ENCODE assay signal across 8 mouse cellular contexts in genomic region chr12:78919079-78919712, GRCm38 (mm10). TPM values are rescaled to one million over a fixed set of nuclear protein-coding genes. Genes with fewer than 3 reads are reported as not detected.
A peak's percentile ranks its signal among the peaks of the same experiment; 100 is the strongest.
DNase-seq lines count a peak whose midpoint lies in the region; ATAC-seq lines count a peak whose summit lies in the region.

No protein-coding gene starts in this region.

- no peak overlapping the region for H3K4me3 ChIP-seq in intestine, embryonic 16.5 days (ENCODE audit: low read length)

- H3K27me3 ChIP-seq in intestine, embryonic 16.5 days (replicated peaks; ENCODE audit: control insufficient read depth, insufficient read depth, low read length), result no peaks in the 10 kb centered on the region

- H3K9me3 ChIP-seq in intestine, embryonic 16.5 days (ENCODE audit: control insufficient read depth, low read length), result no peaks in the 10 kb centered on the region

- no peak overlapping the region for H3K9ac ChIP-seq in intestine, embryonic 16.5 days (ENCODE audit: low read depth, low read length)

- peak; percentile 93 for DNase-seq in heart, adult 11 months
- no peak for DNase-seq in heart, postnatal 25 days (ENCODE audit: low spot score)
- peak; percentile 94 for DNase-seq in embryo, embryonic 10 days (ENCODE audit: low spot score)
- peak; percentile 17 to 37 for DNase-seq in gastrocnemius, adult 8-10 months (ENCODE audit: low spot score in 2 of 2)
- DNase-seq in left cerebral cortex, postnatal 14 days (ENCODE audit: low spot score in 2 of 2), result peak; percentile 76 to 90
- DNase-seq in right cerebral cortex, postnatal 36 days (ENCODE audit: low spot score in 2 of 2), result peak; percentile 59 to 68

- intact Hi-C loops in heart, postnatal 25 days (cut with DNase I), result no loop called here
- intact Hi-C loops in left cerebral cortex, postnatal 14 days (cut with DNase I), result loop anchor here (2.0 to 5.0 kb wide), 4 partner anchors 88 to 178 kb away; partner anchors contain the start of genes Pigh and Tmem229b

- H3K4me2 ChIP-seq in intestine, embryonic 16.5 days (ENCODE audit: low read depth, low read length), result no peak overlapping the region

- H3K27ac ChIP-seq in intestine, embryonic 16.5 days (ENCODE audit: low read length), result no peak overlapping the region

- H3K4me1 ChIP-seq in intestine, embryonic 16.5 days (ENCODE audit: control insufficient read depth, insufficient read depth, low read length), result no peaks in the 10 kb centered on the region

- peak; percentile 62 for ATAC-seq in intestine, embryonic 16.5 days
- ATAC-seq in megakaryocyte-erythroid progenitor cell, adult 5-6 weeks (replicated peaks; ENCODE audit: low FRiP score, low TSS enrichment, poor library complexity, severe bottlenecking), result peak; percentile 88

- whole genome bisulfite sequencing in intestine, embryonic 16.5 days, result 25% methylated on average over 16 of the region's 16 CpGs

- H3K36me3 ChIP-seq in intestine, embryonic 16.5 days (ENCODE audit: control insufficient read depth, insufficient read depth, low read length), result no peaks in the 10 kb centered on the region

RNA-seq across cellular contexts. Expression of gene Plek2, which starts 12.4 kb away (rescaled TPM):
- total RNA-seq in heart, postnatal 25 days (2021), result under 1 TPM; 0.28 to 0.47 TPM
- total RNA-seq in gastrocnemius, adult 8-10 months (2022), result not detected
- 30.4 and 31.7 TPM in 2 replicates for polyA plus RNA-seq in intestine, embryonic 16.5 days (2015; fragmentation: Nextera tagmentation; extraction: Ambion mirVana)
- under 1 TPM; 0.27 to 0.37 TPM for total RNA-seq in left cerebral cortex, postnatal 14 days (2021)
- total RNA-seq in megakaryocyte-erythroid progenitor cell, adult 5-6 weeks (2014; fragmentation: Nextera tagmentation), result 2.2 TPM in 1 of 2 replicates, not detected in the other
- 0.66 TPM in 1 of 2 replicates, not detected in the other for total RNA-seq in megakaryocyte-erythroid progenitor cell, adult 5-6 weeks (2017)

RNA-seq across cellular contexts. Expression of gene Eif2s1, which starts 57.6 kb away (rescaled TPM):
- total RNA-seq in heart, postnatal 25 days (2021), result 10 to 100 TPM; 52.2 to 56.2 TPM
- total RNA-seq in gastrocnemius, adult 8-10 months (2022), result 10 to 100 TPM; 36.4 to 44.5 (median 39.9) TPM
- 204 and 205 TPM in 2 replicates for polyA plus RNA-seq in intestine, embryonic 16.5 days (2015; fragmentation: Nextera tagmentation; extraction: Ambion mirVana)
- 10 to 100 TPM; 55.4 to 62.5 TPM for total RNA-seq in left cerebral cortex, postnatal 14 days (2021)
- total RNA-seq in megakaryocyte-erythroid progenitor cell, adult 5-6 weeks (2014; fragmentation: Nextera tagmentation), result 88.2 and 99.2 TPM in 2 replicates
- total RNA-seq in megakaryocyte-erythroid progenitor cell, adult 5-6 weeks (2017), result 137 and 156 TPM in 2 replicates

RNA-seq across cellular contexts. Expression of gene Atp6v1d, which starts 57.8 kb away (rescaled TPM):
- total RNA-seq in heart, postnatal 25 days (2021), result 10 to 100 TPM; 81.9 to 83.8 TPM
- 10 to 100 TPM; 62.2 to 64.5 (median 63.4) TPM for total RNA-seq in gastrocnemius, adult 8-10 months (2022)
- polyA plus RNA-seq in intestine, embryonic 16.5 days (2015; fragmentation: Nextera tagmentation; extraction: Ambion mirVana), result 66.5 and 72.3 TPM in 2 replicates
- 100 to 1,000 TPM; 251 to 257 TPM for total RNA-seq in left cerebral cortex, postnatal 14 days (2021)
- total RNA-seq in megakaryocyte-erythroid progenitor cell, adult 5-6 weeks (2014; fragmentation: Nextera tagmentation), result 53.3 and 74.5 TPM in 2 replicates
- total RNA-seq in megakaryocyte-erythroid progenitor cell, adult 5-6 weeks (2017), result 15.3 and 27.9 TPM in 2 replicates
